Mouse (Mus musculus) intestine, postnatal 0 days (tissue): ENCODE measurements at regions not wholly inside any gene's neighbourhood (a gene's known extent, or its start where the extent isn't known, plus 50 kb on each side); places are given as distances from the start of the nearest gene placed in this dataset.

Source experiments
- ATAC-seq: fragments of 200-750 bp; cut with Nextera tagmentation; 2 replicates; pipeline ENCODE4 v1.8.0; 2017; ENCODE audit warnings: mild to moderate bottlenecking, moderate TSS enrichment, moderate library complexity
- H3K27ac ChIP-seq: fragments of 300-500 bp; sonication (generic); 2 replicates; pipeline ENCODE4 v1.5.1; 2014; ENCODE audit warnings: mild to moderate bottlenecking, low read depth, low read length, moderate library complexity
- H3K27me3 ChIP-seq: fragments of 300-500 bp; sonication (generic); replicated peaks from 2 replicates; pipeline ENCODE4 v1.6.1; 2014; ENCODE audit warnings: low read length, mixed read lengths; ENCODE audit not compliant: control insufficient read depth, insufficient read depth
- H3K36me3 ChIP-seq: fragments of 300-500 bp; sonication (generic); 2 replicates; pipeline ENCODE4 v1.6.1; 2014; ENCODE audit warnings: mild to moderate bottlenecking, moderate library complexity; ENCODE audit not compliant: control insufficient read depth, insufficient read depth
- H3K4me1 ChIP-seq: fragments of 300-500 bp; sonication (generic); replicated peaks from 2 replicates; pipeline ENCODE4 v1.6.1; 2014; ENCODE audit warnings: antibody characterized with exemption, low read length, mixed read lengths; ENCODE audit not compliant: control insufficient read depth, insufficient read depth
- H3K4me2 ChIP-seq: fragments of 300-500 bp; sonication (generic); replicated peaks from 2 replicates; pipeline ENCODE4 v1.6.1; 2014; ENCODE audit warnings: low read depth, mild to moderate bottlenecking, moderate library complexity
- H3K4me3 ChIP-seq: fragments of 300-500 bp; sonication (generic); 2 replicates; pipeline ENCODE4 v1.5.1; 2014; ENCODE audit warnings: low read depth, low read length
- H3K9ac ChIP-seq: fragments of 300-500 bp; sonication (generic); 2 replicates; pipeline ENCODE4 v1.6.1; 2014; ENCODE audit warnings: mild to moderate bottlenecking, low read depth, low read length
- H3K9me3 ChIP-seq: fragments of 300-500 bp; sonication (generic); 2 replicates; pipeline ENCODE4 v1.6.1; 2016; ENCODE audit warnings: mixed run types; ENCODE audit not compliant: control insufficient read depth
- CTCF ChIP-seq: sonication (generic); IDR thresholded peaks from 2 replicates; pipeline ENCODE4 v1.5.1; 2016; ENCODE audit warnings: low read depth, mild to moderate bottlenecking, control low read depth, antibody characterized with exemption, moderate library complexity
- WGBS: fragments of 180-500 bp; shearing (Covaris S2); extraction: QIAGEN DNeasy Blood & Tissue Kit; methylation state at CpG from one replicate; pipeline ENCODE4 v1.1.7; 2014; 5-methylcytosine and 5-hydroxymethylcytosine counted together

- H3K4me3 ChIP-seq: no peak overlapping the region
- no peaks in the 10 kb centered on the region for H3K27me3 ChIP-seq
- no peak for ATAC-seq
- H3K9ac ChIP-seq: no peak overlapping the region
- H3K36me3 ChIP-seq: no peaks in the 10 kb centered on the region
- H3K27ac ChIP-seq: no peak overlapping the region
- H3K9me3 ChIP-seq: no peaks in the 10 kb centered on the region
- H3K4me1 ChIP-seq: no peaks in the 10 kb centered on the region
- no peak for TF ChIP-seq CTCF
- no peak overlapping the region for H3K4me2 ChIP-seq
- 65% methylated on average over 20 of the region's 20 CpGs for WGBS
These were observed 198.9 kb downstream of the Pax1 start for GRCm38 (mm10) chr2:147560426-147561155.

- H3K4me2 ChIP-seq: no peak overlapping the region
- 51% methylated on average over 2 of the region's 2 CpGs for WGBS
- no peak for ATAC-seq
- TF ChIP-seq CTCF: no peak
- H3K9ac ChIP-seq: no peak overlapping the region
- H3K9me3 ChIP-seq: no peaks in the 10 kb centered on the region
- no peaks in the 10 kb centered on the region for H3K4me1 ChIP-seq
- no peaks in the 10 kb centered on the region for H3K36me3 ChIP-seq
- no peak overlapping the region for H3K27ac ChIP-seq
- no peak overlapping the region for H3K4me3 ChIP-seq
- H3K27me3 ChIP-seq: no peaks in the 10 kb centered on the region
These were observed 167.4 kb downstream of the Pax1 start for GRCm38 (mm10) chr2:147529161-147529560.

GRCm38 (mm10) chr2:147515436-147515835 is 153.7 kb downstream of the Pax1 start:
- H3K36me3 ChIP-seq: no peaks in the 10 kb centered on the region
- H3K4me1 ChIP-seq: no peaks in the 10 kb centered on the region
- no peak overlapping the region for H3K9ac ChIP-seq
- no peak overlapping the region for H3K4me2 ChIP-seq
- H3K27ac ChIP-seq: no peak overlapping the region
- no peak for TF ChIP-seq CTCF
- no peaks in the 10 kb centered on the region for H3K9me3 ChIP-seq
- no peak for ATAC-seq
- H3K4me3 ChIP-seq: no peak overlapping the region
- no peaks in the 10 kb centered on the region for H3K27me3 ChIP-seq
- 64% methylated on average over 3 of the region's 3 CpGs for WGBS

- Histone ChIP-seq H3K4me1 (no peaks in the 10 kb centered on the region), H3K4me3 (no peak overlapping the region), H3K36me3 (no peaks in the 10 kb centered on the region), H3K9me3 (no peaks in the 10 kb centered on the region), H3K27me3 (no peaks in the 10 kb centered on the region), H3K27ac (no peak overlapping the region), H3K9ac (no peak overlapping the region), H3K4me2 (no peak overlapping the region)
- no peak for TF ChIP-seq CTCF
- 73% methylated on average over 3 of the region's 3 CpGs for WGBS
- ATAC-seq: no peak
These were observed 153.0 kb downstream of the Pax1 start for GRCm38 (mm10) chr2:147514748-147515147.

- ATAC-seq: no peak
- H3K27me3 ChIP-seq: no peaks in the 10 kb centered on the region
- H3K9ac ChIP-seq: no peak overlapping the region
- no peak overlapping the region for H3K4me3 ChIP-seq
- H3K4me2 ChIP-seq: no peak overlapping the region
- no peaks in the 10 kb centered on the region for H3K9me3 ChIP-seq
- WGBS: 42% methylated on average over 4 of the region's 4 CpGs
- H3K4me1 ChIP-seq: no peaks in the 10 kb centered on the region
- TF ChIP-seq CTCF: no peak
- no peak overlapping the region for H3K27ac ChIP-seq
- no peaks in the 10 kb centered on the region for H3K36me3 ChIP-seq
These were observed 142.2 kb downstream of the Pax1 start for GRCm38 (mm10) chr2:147503962-147504361.

GRCm38 (mm10) chr2:147498731-147499130 is 137.0 kb downstream of the Pax1 start:
- H3K9ac ChIP-seq: no peak overlapping the region
- no peaks in the 10 kb centered on the region for H3K27me3 ChIP-seq
- no peak for ATAC-seq
- no peaks in the 10 kb centered on the region for H3K36me3 ChIP-seq
- no peak overlapping the region for H3K27ac ChIP-seq
- no peaks in the 10 kb centered on the region for H3K4me1 ChIP-seq
- H3K4me3 ChIP-seq: no peak overlapping the region
- WGBS: 77% methylated on average over 1 of the region's 1 CpGs
- no peak overlapping the region for H3K4me2 ChIP-seq
- H3K9me3 ChIP-seq: no peaks in the 10 kb centered on the region
- no peak for TF ChIP-seq CTCF
